Mouse (Mus musculus): ENCODE results near the gene Gm10190. TPM values are rescaled to one million over a fixed set of nuclear protein-coding genes. Genes with fewer than 3 reads are reported as not detected.
"Not testable (repeated sequence)": the region's sequence is repeated elsewhere in the genome, so short reads cannot be mapped to it uniquely, and the experiment has no call there.

The Gm10190 gene
- polyA plus RNA-seq (2015; fragmentation: Nextera tagmentation; extraction: Ambion mirVana): 1.7 and 2.0 TPM in 2 replicates

GRCm38 (mm10) chr17:80372989-80373725 lies at the start of gene Gm10190:
Gene Gm10190, minus strand, starts transcription at chr17:80373541.
- 3% methylated on average over 102 of the region's 102 CpGs for WGBS
- Histone ChIP-seq H3K4me2 (peak within 1 kb of the TSS; percentile 93), H3K9me3 (replicated peaks) (no peaks in the 10 kb centered on the region), H3K4me1 (peaks cover 13% of the 10 kb centered on the region), H3K36me3 (no peaks in the 10 kb centered on the region), H3K27ac (peak within 1 kb of the TSS; percentile 73), H3K9ac (peak within 1 kb of the TSS; percentile 77), H3K27me3 (0 out of 2 replicates have a peak, but pooled peaks cover 5% of the 10 kb centered on the region), H3K4me3 (replicated peaks) (peak within 1 kb of the TSS; percentile 51)
- peak; percentile 98 for ATAC-seq (replicated peaks; ENCODE audit: low FRiP score)

GRCm38 (mm10) chr17:80420998-80421397 lies 47.7 kb upstream of the Gm10190 start:
- peaks cover 56% of the 10 kb centered on the region for H3K36me3 ChIP-seq
- no peaks in the 10 kb centered on the region for H3K9me3 ChIP-seq (replicated peaks)
- H3K4me2 ChIP-seq: no peak overlapping the region
- no peak overlapping the region for H3K4me3 ChIP-seq (replicated peaks)
- no peak for ATAC-seq (replicated peaks; ENCODE audit: low FRiP score)
- H3K9ac ChIP-seq: no peak overlapping the region
- WGBS: 90% methylated on average over 1 of the region's 1 CpGs
- H3K4me1 ChIP-seq: no peaks in the 10 kb centered on the region
- no peak overlapping the region for H3K27ac ChIP-seq
- no peaks in the 10 kb centered on the region for H3K27me3 ChIP-seq

GRCm38 (mm10) chr17:80418572-80419210 lies 45.4 kb upstream of the Gm10190 start:
- Histone ChIP-seq H3K9me3 (replicated peaks) (no peaks in the 10 kb centered on the region), H3K27ac (no peak overlapping the region), H3K9ac (no peak overlapping the region), H3K4me1 (no peaks in the 10 kb centered on the region), H3K36me3 (peaks cover 75% of the 10 kb centered on the region), H3K4me3 (replicated peaks) (no peak overlapping the region), H3K4me2 (no peak overlapping the region), H3K27me3 (no peaks in the 10 kb centered on the region)
- 88% methylated on average over 10 of the region's 10 CpGs for WGBS
- no peak for ATAC-seq (replicated peaks; ENCODE audit: low FRiP score)

GRCm38 (mm10) chr17:80411182-80411581 lies 37.8 kb upstream of the Gm10190 start:
- ATAC-seq (replicated peaks; ENCODE audit: low FRiP score): no peak
- H3K36me3 ChIP-seq: peaks cover 88% of the 10 kb centered on the region
- no peaks in the 10 kb centered on the region for H3K4me1 ChIP-seq
- no peak overlapping the region for H3K27ac ChIP-seq
- H3K27me3 ChIP-seq: no peaks in the 10 kb centered on the region
- H3K4me2 ChIP-seq: no peak overlapping the region
- no peak overlapping the region for H3K4me3 ChIP-seq (replicated peaks)
- H3K9ac ChIP-seq: no peak overlapping the region
- 75% methylated on average over 1 of the region's 1 CpGs for WGBS
- H3K9me3 ChIP-seq (replicated peaks): no peaks in the 10 kb centered on the region

- ATAC-seq (replicated peaks; ENCODE audit: low FRiP score): no peak
- H3K9ac ChIP-seq: no peak overlapping the region
- H3K4me1 ChIP-seq: no peaks in the 10 kb centered on the region
- no peak overlapping the region for H3K4me3 ChIP-seq (replicated peaks)
- H3K27ac ChIP-seq: no peak overlapping the region
- WGBS: 95% methylated on average over 7 of the region's 7 CpGs
- H3K36me3 ChIP-seq: peaks cover 50% of the 10 kb centered on the region
- no peak overlapping the region for H3K4me2 ChIP-seq
- no peaks in the 10 kb centered on the region for H3K27me3 ChIP-seq
- H3K9me3 ChIP-seq (replicated peaks): no peaks in the 10 kb centered on the region
These were observed 24.9 kb upstream of the Gm10190 start for GRCm38 (mm10) chr17:80398243-80398642.

GRCm38 (mm10) chr17:80391423-80392403 lies 18.4 kb upstream of the Gm10190 start:
- Histone ChIP-seq H3K9me3 (replicated peaks) (no peaks in the 10 kb centered on the region), H3K36me3 (0 out of 2 replicates have a peak, but pooled peaks cover 3% of the 10 kb centered on the region), H3K9ac (peak overlapping the region; percentile 21; the same call in 1 of the 2 replicates), H3K27me3 (no peaks in the 10 kb centered on the region), H3K27ac (no peak overlapping the region), H3K4me1 (peaks cover 4% of the 10 kb centered on the region; the same call in 1 of the 2 replicates), H3K4me2 (peak overlapping the region; percentile 67), H3K4me3 (replicated peaks) (peak overlapping the region; percentile 46)
- peak; percentile 96 for ATAC-seq (replicated peaks; ENCODE audit: low FRiP score)
- WGBS: 9% methylated on average over 17 of the region's 17 CpGs

GRCm38 (mm10) chr17:80390024-80390423 lies 16.7 kb upstream of the Gm10190 start:
- Histone ChIP-seq H3K9ac (no peak overlapping the region), H3K36me3 (no peaks in the 10 kb centered on the region)
- 71% methylated on average over 10 of the region's 10 CpGs for WGBS

GRCm38 (mm10) chr17:80385671-80386070 lies 12.3 kb upstream of the Gm10190 start:
- H3K9me3 ChIP-seq (replicated peaks): no peaks in the 10 kb centered on the region
- H3K9ac ChIP-seq: no peak overlapping the region
- no peaks in the 10 kb centered on the region for H3K4me1 ChIP-seq
- H3K36me3 ChIP-seq: no peaks in the 10 kb centered on the region
- ATAC-seq (replicated peaks; ENCODE audit: low FRiP score): no peak
- no peak overlapping the region for H3K27ac ChIP-seq
- no peak overlapping the region for H3K4me2 ChIP-seq
- no peaks in the 10 kb centered on the region for H3K27me3 ChIP-seq
- no peak overlapping the region for H3K4me3 ChIP-seq (replicated peaks)
- WGBS: 70% methylated on average over 1 of the region's 1 CpGs

More at GRCm38 (mm10) chr17:80390024-80390423, 16.7 kb upstream of the Gm10190 start:
- no peak overlapping the region for H3K4me2 ChIP-seq
- ATAC-seq (replicated peaks; ENCODE audit: low FRiP score): no peak
- peaks cover 4% of the 10 kb centered on the region; the same call in 1 of the 2 replicates for H3K4me1 ChIP-seq
- no peaks in the 10 kb centered on the region for H3K9me3 ChIP-seq (replicated peaks)
- H3K27ac ChIP-seq: no peak overlapping the region
- H3K4me3 ChIP-seq (replicated peaks): no peak overlapping the region
- H3K27me3 ChIP-seq: no peaks in the 10 kb centered on the region

GRCm38 (mm10) chr17:80378386-80378785 lies 5.0 kb upstream of the Gm10190 start:
- not testable (repeated sequence) for H3K36me3 ChIP-seq; H3K27ac ChIP-seq; H3K27me3 ChIP-seq; ATAC-seq (replicated peaks; ENCODE audit: low FRiP score); H3K9me3 ChIP-seq (replicated peaks); H3K4me2 ChIP-seq; H3K4me1 ChIP-seq; H3K4me3 ChIP-seq (replicated peaks); H3K9ac ChIP-seq

- Histone ChIP-seq H3K4me3 (replicated peaks) (peak overlapping the region; percentile 51), H3K27ac (peak overlapping the region; percentile 51), H3K4me1 (peaks cover 13% of the 10 kb centered on the region), H3K4me2 (peak overlapping the region; percentile 93), H3K9ac (peak overlapping the region; percentile 77), H3K9me3 (replicated peaks) (no peaks in the 10 kb centered on the region), H3K27me3 (0 out of 2 replicates have a peak, but pooled peaks cover 5% of the 10 kb centered on the region), H3K36me3 (no peaks in the 10 kb centered on the region)
- ATAC-seq (replicated peaks; ENCODE audit: low FRiP score): peak; percentile 79
- 23% methylated on average over 27 of the region's 29 CpGs for WGBS
These were observed 370 bp upstream of the Gm10190 start for GRCm38 (mm10) chr17:80373726-80374096.

GRCm38 (mm10) chr17:80368606-80369005 lies 4.7 kb downstream of the Gm10190 start:
- Histone ChIP-seq H3K9ac (no peak overlapping the region), H3K27ac (no peak overlapping the region), H3K27me3 (no peaks in the 10 kb centered on the region), H3K4me2 (no peak overlapping the region), H3K4me1 (peaks cover 10% of the 10 kb centered on the region), H3K9me3 (replicated peaks) (no peaks in the 10 kb centered on the region), H3K4me3 (replicated peaks) (no peak overlapping the region), H3K36me3 (no peaks in the 10 kb centered on the region)
- ATAC-seq (replicated peaks; ENCODE audit: low FRiP score): no peak
- WGBS: 78% methylated on average over 9 of the region's 9 CpGs
